Comparison of ENCODE assay signal across 16 mouse cellular contexts in genomic region chr6:37382761-37383160, GRCm38 (mm10).
"Had no signal": no experiment of that assay in that cellular context is flagged by ENCODE, and none has a peak within 500 bp of the region (broad histone marks: within the 10 kb centered on the region; RNA-seq: fewer than 3 reads in every experiment).

No protein-coding gene starts in this region.

- H3K27me3 ChIP-seq: neural tube, embryonic 12.5 days; neural tube, embryonic 13.5 days; neural tube, embryonic 15.5 days; stomach, embryonic 15.5 days had no signal

- H3K9me3 ChIP-seq: neural tube, embryonic 12.5 days; neural tube, embryonic 13.5 days; neural tube, embryonic 15.5 days; stomach, embryonic 15.5 days had no signal

- H3K4me3 ChIP-seq: neural tube, embryonic 12.5 days; neural tube, embryonic 13.5 days; neural tube, embryonic 15.5 days; stomach, embryonic 15.5 days had no signal

- H3K4me1 ChIP-seq: neural tube, embryonic 12.5 days; neural tube, embryonic 13.5 days; neural tube, embryonic 15.5 days; stomach, embryonic 15.5 days had no signal

- H3K9ac ChIP-seq: neural tube, embryonic 12.5 days; neural tube, embryonic 13.5 days; neural tube, embryonic 15.5 days; stomach, embryonic 15.5 days had no signal

- H3K27ac ChIP-seq: neural tube, embryonic 12.5 days; neural tube, embryonic 13.5 days; neural tube, embryonic 15.5 days; stomach, embryonic 15.5 days; stomach, postnatal 0 days had no signal

- DNase-seq: right cerebral cortex, adult 18-20 months; right cerebral cortex, postnatal 14 days; right cerebral cortex, postnatal 25 days; right cerebral cortex, postnatal 4 days; spleen, adult 18-20 months; thymus, adult 18-20 months; thymus, adult 2 months; thymus, postnatal 14 days; thymus, postnatal 25 days; thymus, postnatal 36 days; thymus, postnatal 4 days had no signal

- H3K4me2 ChIP-seq: neural tube, embryonic 12.5 days; neural tube, embryonic 13.5 days; neural tube, embryonic 15.5 days; stomach, embryonic 15.5 days had no signal

- H3K36me3 ChIP-seq: neural tube, embryonic 12.5 days; neural tube, embryonic 13.5 days; neural tube, embryonic 15.5 days had no signal
